Mouse (Mus musculus) heart, postnatal 10 days (tissue): ENCODE measurements at regions not wholly inside any gene's neighbourhood (a gene's known extent, or its start where the extent isn't known, plus 50 kb on each side); places are given as distances from the start of the nearest gene placed in this dataset.
A peak's percentile ranks its signal among the peaks of the same experiment; 100 is the strongest.
"Not testable (repeated sequence)": the region's sequence is repeated elsewhere in the genome, so short reads cannot be mapped to it uniquely, and the experiment has no call there.

Source experiments
- DNase-seq, 2 experiments: peaks; one replicate each; pipeline ENCODE4 v3.0.0; 2021
- intact Hi-C: fragments of 180-260 bp; cut with DNase I; formaldehyde crosslinking; loops from one replicate; pipeline ENCODE4 v1.15.1; 2025

DNA sequence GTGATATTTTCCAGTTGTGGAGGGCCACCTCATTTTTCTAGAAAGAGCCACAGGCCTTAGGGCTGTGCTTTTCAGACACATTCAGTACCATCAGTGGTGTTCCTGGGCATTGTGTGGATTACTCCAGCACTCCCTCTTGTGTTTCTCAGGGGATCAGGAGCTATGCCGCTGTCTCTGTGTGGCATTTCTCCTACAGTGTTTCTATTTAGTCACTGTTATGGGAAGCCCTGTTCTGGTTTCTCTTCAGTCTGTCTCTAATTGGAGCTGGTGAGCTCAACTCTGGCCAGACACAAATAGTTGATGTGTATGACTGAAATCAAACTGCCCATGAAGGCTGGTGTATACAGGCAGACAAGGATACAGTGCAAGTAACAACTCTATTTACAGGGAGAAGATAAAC is 133.7 kb upstream of the Arhgap42 start:
- DNase-seq, result peak; percentile 5 to 7
- intact Hi-C loops, result loop anchor here (5.0 kb wide), 1 partner anchor 135 kb away; the partner anchor contains the start of gene Arhgap42

DNA sequence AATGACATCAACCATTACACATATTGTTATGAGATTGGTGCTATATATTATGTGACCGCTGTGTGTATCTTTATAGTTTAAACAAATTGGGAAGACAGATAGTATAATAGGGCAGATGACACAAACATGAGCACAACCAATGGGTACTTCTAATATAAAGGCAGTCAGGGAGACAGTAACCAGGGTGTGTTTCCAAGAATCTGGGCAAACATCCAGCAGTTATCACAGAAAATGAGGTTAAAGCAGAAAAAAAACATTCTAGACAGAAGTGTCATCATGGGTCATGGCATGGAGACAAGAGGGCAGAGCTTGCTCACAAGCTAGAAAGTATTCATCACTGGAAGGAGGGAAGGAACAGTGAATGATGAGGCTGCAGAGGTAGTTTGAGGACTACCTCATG is 129.8 kb upstream of the Arhgap42 start:
- peak in 1 of 2 experiments; percentile 5 for DNase-seq
- intact Hi-C loops, result no loop called here

DNA sequence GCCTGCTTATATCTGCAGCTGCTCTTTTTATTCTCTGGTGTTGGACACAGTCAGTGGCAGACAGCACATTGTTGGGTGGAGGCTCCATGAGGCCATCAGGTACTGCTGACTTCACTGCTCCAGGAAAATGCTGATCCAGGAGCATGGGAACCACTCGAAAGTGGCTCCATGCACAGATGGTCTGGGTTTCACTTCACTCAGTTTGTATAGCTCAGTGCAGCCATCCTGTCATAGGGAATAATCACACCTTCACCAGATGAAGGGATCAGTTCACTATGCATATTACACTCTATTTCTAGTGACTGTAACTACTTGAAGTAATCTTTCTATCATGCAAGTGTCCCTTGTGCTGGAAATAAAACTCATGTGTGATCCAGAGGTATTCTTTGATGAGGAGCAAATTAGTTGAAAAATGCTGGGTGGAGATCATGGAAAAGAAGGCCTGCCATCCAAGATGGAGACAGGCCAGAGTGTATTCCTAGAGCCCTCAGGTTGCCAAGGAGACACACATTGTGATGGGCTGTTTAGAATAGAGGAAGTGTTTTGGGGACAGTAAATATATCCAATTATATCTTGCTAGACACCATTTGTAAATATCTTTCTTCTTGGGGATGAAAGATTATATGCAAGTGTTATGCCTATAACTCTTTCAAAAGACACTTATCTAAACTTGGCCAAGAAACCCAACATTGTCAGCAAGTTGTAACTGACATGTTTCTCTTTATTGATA is 103.7 kb upstream of the Arhgap42 start:
- DNase-seq, result no peak
- intact Hi-C loops, result no loop called here

- intact Hi-C loops, result no loop called here
- DNase-seq, result no peak
Measured at GRCm38 (mm10) chr9:9318624-9319023, 79.7 kb upstream of the Arhgap42 start.

GRCm38 (mm10) chr9:9316021-9316420 is 77.1 kb upstream of the Arhgap42 start:
- no peak for DNase-seq
- intact Hi-C loops, result no loop called here

DNA sequence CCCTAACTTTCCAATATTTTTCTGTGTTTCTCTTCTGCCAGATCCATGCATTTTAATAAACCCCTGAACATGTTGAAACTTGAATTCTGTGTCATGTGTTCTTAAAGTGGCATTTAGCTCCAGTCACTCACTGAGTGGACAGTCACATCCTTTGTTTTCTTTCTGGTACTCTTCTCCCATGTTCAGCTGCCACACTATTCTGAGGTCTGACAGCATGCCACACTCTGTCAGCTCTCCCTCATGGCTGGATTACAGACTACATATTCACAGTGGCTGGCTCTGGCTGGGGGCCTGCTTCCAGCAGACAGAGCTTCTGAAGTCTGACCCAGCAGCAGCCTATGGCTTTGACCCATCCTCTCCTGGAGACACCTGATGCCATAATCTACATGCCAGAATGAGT is 73.4 kb upstream of the Arhgap42 start:
- intact Hi-C loops, result no loop called here
- no peak for DNase-seq

- no peak for DNase-seq
Measured at GRCm38 (mm10) chr9:9311627-9312265, 72.8 kb upstream of the Arhgap42 start.

GRCm38 (mm10) chr9:9311040-9311583 is 72.2 kb upstream of the Arhgap42 start:
- intact Hi-C loops, DNase-seq: not testable (repeated sequence)

More at GRCm38 (mm10) chr9:9311627-9312265, 72.8 kb upstream of the Arhgap42 start:
- intact Hi-C loops, result no loop called here

GRCm38 (mm10) chr9:9290767-9291166 is 51.9 kb upstream of the Arhgap42 start:
- intact Hi-C loops, result no loop called here
- DNase-seq, result no peak

GRCm38 (mm10) chr9:9289570-9289969 is 50.7 kb upstream of the Arhgap42 start:
- DNase-seq, result no peak
- intact Hi-C loops, result no loop called here
